Mouse (Mus musculus): ENCODE results near the gene Hemgn.

Hemgn gene

DNA sequence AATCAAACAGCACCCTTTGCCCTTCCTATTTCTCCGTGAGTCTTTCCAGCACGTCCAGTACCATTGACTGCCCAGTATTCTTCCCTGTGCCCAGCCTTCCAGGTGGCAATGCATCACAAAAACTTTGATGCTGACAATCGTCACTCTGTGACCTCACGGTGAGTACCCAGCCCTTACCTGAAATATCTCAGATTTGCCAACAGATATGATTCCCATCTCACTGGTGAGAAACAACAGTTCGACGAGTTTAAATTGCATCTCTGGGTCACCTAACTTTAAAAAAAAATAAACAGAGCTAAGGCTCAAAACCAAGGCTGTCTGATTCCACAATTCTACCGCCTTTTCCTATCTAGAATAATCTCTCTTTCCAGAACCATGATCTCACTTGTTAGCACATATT is at the start of gene Hemgn:
Gene Hemgn (minus strand): TSS at position 101 of the 400 bp plus-strand sequence.
- no peak for DNase-seq (ENCODE audit: low spot score in 2 of 2)

DNA sequence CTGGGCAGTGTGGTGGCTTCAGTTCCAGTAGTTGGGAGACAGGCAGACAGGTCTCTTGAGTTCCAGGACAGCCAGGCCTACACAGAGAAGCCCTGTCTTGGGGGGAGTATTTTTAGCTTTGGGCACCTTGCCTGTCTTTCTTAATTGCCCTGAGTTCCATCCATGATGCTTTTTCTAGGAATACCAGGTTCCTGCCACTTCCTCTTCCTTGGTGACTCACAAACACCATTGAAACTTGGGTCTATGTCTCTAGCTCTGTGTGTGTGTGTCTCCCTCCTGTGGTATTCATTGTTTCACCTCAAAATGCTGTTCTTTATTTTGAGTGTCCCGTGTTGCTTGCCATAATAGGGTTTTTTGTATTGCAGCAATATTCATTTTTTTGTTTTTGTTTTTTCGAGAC is 45.1 kb upstream of the Hemgn start:
- no peak for DNase-seq (ENCODE audit: low spot score in 2 of 2)

DNA sequence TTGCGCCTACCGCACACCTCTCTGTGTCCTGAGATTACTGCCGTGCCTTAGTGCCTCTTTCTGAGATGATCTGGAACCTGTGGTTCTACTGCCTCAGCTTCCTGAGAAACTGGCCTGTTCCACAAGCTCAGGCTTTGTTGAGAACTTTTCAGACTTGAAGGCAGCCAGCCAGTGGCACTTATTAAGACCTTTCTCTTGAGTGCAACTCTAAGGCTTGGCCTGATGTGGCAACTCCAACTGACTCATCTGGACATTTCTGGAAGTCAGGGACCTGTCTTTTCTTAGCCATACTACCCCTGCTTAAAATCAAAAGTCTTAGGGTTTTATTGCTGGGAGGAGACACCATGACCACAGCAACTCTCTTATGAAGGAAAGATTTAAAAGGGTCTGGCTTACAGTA is 43.9 kb upstream of the Hemgn start:
- DNase-seq (ENCODE audit: low spot score in 2 of 2): no peak

DNA sequence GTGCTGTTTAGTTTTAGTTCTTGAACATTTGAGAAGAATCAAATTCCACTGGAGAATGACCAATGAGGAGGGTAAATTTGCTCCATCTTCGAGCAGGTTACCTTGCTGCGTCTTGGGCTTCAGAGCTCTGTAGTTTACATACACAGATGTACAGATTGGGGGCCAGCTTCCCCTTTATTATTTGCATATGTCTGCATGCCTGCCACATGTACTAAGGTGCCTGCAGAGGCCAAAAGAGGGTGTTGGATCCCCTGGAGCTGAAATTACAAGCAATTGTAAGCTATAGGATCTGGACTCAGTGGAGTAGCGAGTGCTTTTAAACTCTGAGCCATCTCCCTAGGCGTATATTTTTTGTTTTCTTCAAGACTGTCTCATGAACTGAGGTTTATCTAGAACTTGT is 43.5 kb upstream of the Hemgn start:
- no peak for DNase-seq (ENCODE audit: low spot score in 2 of 2)

DNA sequence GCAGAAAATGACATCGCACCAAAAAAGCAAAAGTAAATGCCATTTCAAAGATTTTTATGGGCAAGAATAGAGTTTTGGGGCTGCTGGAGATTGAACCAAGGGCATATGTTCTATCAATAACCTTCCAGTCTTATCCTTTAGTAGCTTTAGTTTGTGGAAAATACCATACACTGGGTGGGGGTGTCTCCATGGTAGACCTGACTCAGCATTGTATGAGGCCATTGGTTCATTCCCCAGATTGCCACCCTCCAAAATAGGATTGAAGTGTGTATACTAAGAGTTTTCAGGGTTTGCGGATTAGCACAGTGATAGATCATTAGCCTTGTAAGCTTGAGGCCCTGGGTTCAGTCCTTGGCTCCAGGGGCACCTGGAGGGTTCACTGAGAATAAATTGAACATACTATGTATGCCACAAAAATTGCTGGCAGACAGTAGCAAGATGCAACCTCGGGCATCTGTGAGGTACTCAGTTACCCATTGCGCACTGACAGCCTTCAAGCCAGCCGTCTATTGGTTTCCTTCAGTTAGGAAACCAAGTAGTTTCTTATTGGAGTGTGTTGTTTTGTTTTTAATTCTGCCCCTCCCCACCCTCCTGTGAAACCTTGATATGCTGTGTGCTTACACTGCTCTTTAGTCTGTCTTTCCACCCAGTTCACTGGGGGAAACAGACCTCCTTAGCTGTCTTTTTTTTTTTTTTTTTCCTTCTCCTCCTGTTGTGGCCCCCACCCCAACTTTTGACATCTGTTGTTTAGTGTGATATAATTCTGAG is 41.0 kb upstream of the Hemgn start:
- DNase-seq (ENCODE audit: low spot score in 2 of 2): no peak

DNA sequence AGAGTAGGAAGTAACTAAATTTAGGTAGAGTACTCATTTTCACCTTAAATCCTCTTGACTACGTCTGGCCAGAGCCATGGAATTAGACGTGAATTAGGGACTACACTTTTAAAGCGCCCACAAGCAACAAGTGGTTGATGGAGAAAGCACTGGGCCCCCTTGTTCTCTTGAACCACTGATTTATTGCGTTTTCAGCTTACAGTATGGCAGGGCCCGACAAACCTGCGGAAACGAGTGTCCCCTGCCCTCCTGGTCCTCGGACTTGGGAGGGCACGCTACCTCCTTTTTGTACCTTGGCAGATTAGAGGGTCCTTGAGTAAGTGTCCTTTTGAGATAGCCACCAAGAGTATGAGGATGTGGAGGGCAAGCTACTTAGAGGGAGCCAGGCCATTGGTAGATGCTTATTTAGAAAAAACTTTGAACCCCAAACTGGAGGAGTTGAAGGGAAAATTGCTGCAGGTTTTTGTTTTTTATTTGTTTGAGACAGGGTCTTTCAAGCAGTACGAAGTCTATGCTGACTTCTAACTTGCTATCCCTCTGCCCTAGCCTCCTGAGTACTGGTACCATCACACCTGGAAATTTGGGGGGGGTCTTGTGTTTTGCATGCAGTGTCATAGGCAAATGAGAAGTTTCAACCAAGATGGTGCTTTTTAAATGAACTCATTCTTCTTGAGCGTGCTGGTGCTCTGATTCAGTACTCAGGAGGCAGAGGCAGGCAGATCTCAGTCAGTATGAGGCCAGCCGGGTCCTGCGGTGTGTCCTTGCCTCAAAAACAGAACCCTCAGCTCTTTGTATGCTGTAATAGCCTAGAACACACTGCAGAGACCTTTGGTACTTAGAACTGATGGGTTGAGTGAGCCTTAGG is 39.8 kb upstream of the Hemgn start:
- no peak for DNase-seq (ENCODE audit: low spot score in 2 of 2)

DNA sequence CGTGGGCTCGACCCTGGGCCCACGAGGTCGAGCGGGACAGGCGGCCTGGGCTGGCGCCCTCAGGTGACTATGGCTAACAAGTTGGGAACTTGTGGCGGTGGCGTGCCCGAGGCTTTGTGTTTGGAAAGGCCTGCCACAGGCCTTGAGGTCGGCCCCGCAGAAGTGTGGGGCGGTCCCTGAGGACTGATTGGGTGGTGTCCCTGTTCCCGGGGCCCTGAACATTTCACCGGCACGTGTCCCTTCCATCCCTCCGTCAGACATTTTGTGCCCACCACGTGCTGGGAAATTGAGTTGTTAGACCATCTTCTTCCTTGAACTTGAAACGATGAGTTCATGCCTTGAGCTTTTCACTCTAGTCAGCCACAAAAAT is 39.2 kb upstream of the Hemgn start:
- DNase-seq (ENCODE audit: low spot score in 2 of 2): peak; percentile 76 to 85

DNA sequence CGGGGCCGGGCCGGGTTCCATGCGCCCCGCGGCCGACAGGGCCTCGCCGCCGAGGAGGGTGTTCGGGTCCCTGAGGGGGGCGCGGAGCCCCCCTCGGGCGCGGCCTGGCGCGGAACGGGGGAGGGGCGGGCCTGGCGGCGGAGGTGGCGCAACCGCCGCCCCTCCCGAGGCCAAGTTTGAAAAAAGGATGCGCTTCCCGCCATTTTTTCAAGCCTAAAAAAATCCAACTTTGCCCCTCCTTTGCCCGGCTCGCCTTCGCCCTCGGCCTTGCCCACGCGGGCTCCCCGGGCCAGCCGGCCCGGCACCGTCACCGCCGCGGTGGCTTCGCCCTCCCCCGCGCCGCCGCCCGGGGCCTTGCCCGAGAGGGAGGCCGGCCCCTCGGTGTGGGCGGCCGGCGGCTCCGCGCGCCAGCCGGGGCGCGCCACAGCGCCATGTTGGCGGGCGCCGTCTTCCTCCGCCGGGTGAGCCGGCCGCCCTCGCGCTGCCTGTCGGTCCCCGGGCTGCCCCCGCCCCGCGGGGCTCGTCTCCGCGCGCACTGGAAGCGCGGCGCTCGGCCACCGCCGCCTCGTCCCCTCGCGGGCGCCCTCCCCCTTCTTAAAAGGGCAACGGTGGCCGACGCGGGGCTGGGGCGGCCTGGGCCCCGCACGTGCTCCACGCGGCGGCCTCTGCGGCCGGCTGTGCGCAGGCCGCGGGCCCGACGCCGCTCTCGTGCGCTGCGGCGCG is 38.6 kb upstream of the Hemgn start:
- DNase-seq (ENCODE audit: low spot score in 2 of 2): peak; percentile 68 to 83

DNA sequence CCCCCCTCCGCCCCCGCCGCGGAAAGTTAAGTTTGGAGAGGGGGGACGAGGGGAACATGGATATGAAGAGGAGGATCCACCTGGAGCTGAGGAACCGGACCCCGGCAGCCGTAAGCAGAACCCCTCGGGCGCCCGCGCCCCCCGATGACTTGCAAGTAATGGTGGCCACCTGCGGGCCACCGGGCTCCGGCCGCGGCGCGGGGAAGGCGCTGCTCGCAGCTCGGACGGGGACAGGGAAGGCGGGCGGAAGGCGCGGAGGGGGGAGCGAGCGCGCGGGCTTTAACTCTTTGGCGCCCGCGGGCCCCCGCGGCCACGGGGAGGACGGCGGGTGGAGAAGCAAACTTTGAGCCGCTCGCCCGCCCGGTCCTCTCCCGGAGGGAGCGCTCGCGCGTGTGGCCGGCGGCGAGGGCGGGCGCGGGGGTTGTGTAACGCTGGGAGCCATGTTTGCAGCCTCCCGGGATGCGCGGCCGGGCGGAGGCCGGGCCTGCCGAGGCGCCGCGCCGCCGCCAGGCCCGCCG is 38.0 kb upstream of the Hemgn start:
- peak; percentile 71 to 90 for DNase-seq (ENCODE audit: low spot score in 2 of 2)

DNA sequence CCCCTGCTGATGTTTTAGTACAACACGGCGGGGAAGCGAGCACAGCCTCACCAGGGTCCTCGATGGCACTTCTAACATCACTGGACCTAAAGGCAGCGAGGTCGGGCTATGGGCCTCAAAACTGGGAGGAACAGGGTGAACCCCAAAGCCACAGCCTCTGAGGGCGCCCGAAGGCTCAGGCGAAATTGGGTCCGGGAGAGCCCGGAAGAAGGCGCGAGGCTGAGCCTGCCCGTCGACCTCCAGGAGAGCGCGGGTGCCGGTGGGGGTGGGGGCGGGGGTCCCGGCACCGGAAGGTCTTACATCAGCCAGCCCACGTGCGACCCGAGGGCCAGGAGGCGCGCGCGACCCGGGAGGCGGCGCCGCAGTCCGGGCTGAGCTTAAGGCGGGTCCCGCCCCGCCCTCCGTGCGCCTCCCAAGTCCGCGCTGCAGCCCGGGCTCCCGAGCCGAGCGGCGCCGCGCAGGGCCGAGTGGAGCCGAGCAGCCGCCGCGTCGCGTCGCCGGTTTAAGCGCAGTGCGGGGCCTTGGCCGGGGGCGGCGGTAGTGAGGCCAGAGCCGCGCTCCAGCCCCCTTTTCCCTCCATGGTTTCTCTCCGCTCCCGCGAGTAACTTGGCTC is 37.3 kb upstream of the Hemgn start, which contains the start of gene Anp32b:
Gene Anp32b (plus strand): TSS at position 384 of the 613 bp plus-strand sequence.
- DNase-seq (ENCODE audit: low spot score in 2 of 2): peak; percentile 93 to 99

DNA sequence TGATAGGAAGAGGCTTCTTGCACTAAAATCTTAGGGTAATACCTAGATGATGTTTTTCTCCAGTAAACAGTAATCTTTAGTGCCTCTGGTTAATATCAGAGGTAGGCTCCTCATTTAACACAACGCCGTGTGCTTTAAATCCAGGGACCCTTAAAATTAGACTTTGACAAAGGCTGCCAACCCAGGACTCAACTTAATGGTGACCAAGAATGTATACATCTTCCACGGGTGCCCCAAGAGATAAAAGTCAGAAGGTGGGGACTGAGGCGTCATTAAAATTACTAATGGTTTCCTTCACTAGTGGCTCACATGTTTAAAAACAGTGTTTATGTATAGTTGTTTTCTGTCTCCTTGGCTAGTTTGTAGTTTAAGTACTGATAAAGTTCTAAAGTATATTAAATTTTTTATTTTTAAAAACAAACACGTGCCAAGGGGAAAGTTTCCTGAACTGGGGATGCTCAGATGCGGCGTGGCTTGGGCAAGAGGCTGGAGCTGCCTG is 36.8 kb upstream of the Hemgn start:
- no peak for DNase-seq (ENCODE audit: low spot score in 2 of 2)

DNA sequence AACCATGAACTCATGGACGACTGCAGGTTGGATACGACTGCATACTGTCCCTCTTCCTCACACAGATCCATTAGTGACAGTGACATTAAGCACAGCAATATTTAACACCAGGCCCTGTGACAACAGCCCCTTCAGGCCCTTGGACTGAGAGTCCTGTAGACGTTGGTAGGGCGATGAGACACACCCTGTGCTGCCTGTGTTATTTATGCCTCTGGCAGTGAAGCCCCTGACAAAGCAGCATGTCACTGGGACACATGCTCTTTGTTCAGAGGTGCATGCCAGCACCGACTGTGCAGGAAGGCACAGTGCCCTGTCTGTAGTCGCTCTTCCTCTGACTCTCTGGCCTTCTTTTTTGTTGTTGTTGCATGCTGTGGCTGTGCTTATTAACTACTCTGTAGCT is 35.6 kb upstream of the Hemgn start:
- DNase-seq (ENCODE audit: low spot score in 2 of 2): peak; percentile 34 to 71

DNA sequence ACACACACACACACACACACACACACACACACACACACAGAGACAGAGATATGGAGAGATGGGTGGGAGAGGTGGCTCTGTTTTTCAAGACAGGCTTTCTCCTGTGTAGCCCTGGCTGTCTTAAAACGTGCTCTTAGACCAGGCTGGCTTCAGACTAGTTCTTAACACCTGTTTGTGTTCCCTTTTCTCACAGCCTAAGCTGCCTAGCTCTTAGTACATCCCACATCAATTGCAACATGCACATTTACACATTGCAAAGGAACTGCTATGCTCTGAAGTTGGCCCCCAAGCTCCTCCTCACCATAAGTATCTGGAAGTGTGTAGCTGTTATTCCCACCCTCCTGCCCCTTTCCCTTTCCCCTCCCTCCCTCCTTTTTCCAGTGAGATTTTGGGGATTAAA is 34.2 kb upstream of the Hemgn start:
- no peak for DNase-seq (ENCODE audit: low spot score in 2 of 2)

DNA sequence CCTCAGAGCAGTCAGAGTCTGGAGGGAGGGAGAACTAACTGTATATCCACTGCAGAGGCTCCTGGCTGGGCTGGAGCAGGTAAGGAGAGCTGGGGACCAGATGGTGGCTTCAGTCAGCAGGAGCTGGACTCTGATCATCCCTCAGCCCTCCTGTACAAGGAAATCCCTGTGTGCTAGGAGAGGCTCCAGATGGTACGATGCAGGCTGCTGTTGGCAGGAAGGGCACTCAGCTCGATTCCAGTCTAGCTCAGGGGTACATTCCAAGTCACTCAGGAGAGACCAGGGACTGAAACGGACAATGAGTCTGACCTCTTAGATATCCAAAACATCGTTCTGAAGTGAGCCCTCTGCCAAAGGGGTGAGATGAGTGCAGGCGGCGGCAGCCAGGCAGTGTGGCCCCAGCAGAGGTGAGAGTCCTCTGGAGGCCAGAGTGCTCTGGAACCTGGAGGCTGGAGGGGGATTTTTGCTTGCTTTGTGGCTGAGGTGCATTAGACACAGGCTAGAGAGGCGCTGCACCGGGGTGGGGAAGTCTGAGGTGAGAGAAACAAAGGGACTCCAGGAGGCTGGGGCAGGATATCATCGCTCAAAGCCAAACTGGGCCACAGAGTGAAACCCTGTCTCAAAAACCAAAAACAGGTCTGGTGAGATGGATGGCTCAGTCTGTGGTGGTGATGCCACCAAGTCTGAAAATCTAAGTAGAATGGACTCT is 32.1 kb upstream of the Hemgn start:
- DNase-seq (ENCODE audit: low spot score in 2 of 2): no peak

DNA sequence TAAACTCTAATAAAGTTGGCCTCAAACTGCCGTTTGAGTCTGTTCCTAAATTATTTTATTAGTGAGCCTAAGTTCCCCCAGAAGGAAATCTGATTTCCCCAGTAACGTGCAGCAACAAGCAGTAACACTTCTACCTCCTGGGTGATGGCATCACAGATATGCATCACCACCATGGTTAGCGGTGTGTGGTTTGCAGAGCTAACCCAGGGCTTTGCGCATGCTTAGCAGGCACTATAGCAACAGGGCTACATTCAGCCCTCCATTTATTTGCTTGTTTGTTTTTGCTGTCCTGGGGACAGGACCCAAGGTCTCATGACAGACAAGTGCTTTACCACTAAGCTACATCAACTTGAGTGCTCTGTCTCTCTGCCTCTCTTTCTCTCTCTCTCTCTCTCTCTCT is 29.2 kb upstream of the Hemgn start:
- no peak for DNase-seq (ENCODE audit: low spot score in 2 of 2)

DNA sequence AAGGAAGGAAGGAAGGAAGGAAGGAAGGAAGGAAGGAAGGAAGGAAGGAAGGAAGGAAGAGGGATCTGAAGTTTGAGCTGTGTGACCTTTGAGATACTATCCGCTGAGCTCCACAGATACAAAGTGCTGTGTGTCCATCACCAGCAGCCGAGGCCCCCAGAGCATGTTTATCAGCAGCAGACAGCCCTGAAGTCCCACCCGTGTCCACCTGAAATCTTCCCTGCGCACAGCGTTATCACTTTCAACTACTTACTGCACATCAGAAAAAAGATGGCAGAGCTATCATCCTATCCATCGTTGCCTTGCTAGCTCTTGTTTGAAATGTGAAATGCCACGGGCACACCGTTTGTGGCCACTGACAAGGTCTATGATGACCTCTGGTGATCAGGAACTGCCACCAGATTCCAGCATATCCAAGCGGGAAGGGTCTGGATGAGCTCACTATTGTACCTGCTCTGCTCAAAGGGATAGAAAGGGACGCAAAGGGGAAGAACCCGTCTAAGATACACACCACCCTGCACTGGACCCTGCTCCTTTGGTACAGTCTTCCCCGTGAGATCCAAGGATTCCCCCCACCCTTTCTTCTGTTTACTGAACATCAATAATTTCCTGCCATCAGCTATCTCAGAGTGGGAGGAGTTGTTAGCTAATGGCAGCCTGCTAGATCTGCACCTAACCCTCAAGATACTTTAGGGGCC is 19.2 kb upstream of the Hemgn start:
- peak; percentile 73 to 74 for DNase-seq (ENCODE audit: low spot score in 2 of 2)

DNA sequence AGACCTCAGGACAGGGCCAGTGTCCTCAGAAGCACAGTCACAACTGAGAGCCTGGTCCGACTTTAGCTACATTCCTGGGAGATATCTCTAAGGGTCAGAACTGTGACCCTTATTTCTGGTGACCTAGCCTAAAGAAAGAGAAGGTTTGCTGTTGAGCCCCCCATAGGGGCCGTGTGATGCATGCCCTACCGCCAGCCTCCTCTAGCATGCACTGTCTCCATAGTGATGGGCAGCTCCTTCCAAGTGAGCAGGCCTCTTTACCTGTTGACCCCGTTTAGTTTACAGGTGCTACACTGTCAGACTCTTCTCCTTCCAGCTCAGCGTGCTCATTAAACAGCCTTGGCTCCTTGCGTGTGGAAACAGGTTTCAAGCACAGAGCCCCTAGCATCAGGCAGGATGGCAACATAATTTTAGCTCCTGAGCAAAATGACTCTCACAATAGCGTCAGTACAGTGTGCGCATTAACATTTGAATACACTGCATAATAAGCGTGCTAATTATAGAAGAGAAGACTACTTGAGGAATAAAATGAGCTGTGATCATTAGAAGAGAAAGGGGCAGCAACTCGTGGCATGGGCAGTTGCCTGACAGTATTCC is 15.7 kb upstream of the Hemgn start:
- peak in 1 of 2 experiments; percentile 46 for DNase-seq (ENCODE audit: low spot score in 2 of 2)

DNA sequence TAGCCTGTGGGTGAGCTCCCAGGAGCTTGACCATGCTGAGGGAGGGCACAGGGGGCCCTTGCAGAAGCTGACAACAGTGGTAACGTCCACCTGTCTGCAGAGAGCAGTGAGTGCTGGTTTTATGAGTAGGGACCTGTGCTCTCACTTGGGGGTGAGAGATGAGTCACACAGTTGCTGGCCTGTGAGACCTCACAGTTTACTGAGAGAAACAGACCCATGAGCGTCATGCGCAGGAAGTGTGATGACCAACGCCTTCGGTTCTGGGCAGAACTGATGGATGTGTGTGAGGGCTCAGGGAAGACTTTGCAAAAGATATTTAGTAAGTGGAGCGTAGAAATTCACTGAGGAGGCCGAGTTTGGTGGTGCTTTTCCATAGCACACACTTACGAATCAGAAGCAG is 9.3 kb upstream of the Hemgn start:
- DNase-seq (ENCODE audit: low spot score in 2 of 2): no peak

DNA sequence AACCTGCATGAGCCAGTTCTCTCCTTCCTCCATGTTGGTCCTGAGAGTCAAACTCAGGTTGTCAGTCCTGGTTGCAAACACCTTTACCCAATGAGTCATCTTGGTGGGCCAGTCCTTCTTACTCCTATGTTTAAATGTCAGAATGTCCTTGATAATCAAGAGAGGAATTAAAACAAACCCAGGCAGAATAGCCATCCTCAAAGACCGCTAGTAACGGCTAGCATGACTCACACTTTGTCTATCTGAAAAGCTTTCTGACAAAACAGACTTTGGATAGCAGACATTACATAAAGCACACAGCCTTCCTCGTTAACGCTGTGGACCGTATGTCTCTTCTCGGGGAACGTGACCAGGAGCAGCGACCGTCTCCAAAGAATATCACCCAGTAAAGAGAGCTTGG is 5.5 kb upstream of the Hemgn start:
- no peak for DNase-seq (ENCODE audit: low spot score in 2 of 2)

DNA sequence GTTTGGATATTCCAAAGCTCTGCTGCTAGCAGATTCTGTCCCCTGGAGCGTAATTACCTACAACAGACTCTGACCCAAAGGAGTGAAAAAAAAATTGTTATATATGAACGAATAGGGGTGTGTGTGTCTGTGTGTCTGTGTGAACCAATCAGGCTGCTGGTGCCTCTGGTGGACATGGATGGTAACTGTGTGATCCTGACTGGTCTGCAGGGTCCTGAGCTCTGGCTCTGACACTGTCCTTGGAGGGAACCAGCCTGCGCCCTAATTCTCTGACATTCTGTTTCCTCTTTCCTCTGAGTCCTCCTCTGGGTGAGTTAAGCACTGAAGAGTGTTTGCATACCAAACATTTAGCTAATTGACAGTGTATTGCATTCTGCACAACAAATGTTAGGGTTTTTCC is 4.2 kb upstream of the Hemgn start:
- peak; percentile 50 to 73 for DNase-seq (ENCODE audit: low spot score in 2 of 2)
